ENCODE assay signal across 8 mouse cellular contexts in the genomic region with DNA sequence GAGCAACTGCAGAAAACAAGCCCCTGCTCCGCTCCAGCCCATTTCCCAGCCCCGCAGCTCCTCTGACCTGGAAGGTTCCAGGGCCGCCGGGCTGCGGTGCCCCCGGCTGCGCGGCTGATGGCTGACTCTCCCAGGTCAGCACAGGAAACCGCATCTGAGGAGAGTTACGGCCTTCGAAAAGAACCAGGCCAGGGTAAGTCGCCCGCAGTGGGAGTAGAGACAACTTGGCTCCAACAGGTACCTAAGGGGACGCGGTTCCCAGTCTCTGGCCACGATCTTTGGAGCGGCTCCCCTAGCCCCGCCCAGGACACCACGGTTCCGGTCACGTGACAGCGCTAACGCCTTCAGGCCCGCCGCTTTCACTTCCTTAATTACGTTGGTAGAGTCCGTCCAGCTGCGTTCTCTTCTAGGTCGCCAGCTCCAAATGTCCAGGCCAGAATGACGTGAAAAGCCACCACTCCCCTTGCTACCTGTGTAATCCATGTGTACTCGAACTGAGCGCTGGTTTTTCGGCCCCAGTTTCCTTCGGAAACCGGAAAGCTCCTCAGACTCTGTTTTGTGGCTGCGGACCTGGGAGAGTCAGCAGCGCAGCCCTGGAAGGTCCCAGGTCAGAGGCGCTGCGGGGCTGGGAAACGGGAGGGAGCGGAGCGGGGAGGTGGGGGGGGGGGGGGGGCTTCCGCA. TPM values are rescaled to one million over a fixed set of nuclear protein-coding genes. Genes with fewer than 3 reads are reported as not detected.
DNase-seq lines count a peak whose midpoint lies in the region; ATAC-seq and TF ChIP-seq lines count a peak whose summit lies in the region.
"Not testable (repeated sequence)": the region's sequence is repeated elsewhere in the genome, so short reads cannot be mapped to it uniquely, and the experiment has no call there.

Gene Zfp944 (minus strand): TSS at position 300 of the 681 bp plus-strand sequence.
Gene Zfp758 (plus strand): TSS at position 353 of the 681 bp plus-strand sequence.

- peak within 1 kb of the TSS; percentile 77 for H3K4me3 ChIP-seq in left cerebral cortex, adult 2 months
- peak within 1 kb of the TSS; percentile 46 for H3K4me3 ChIP-seq in macrophage (ENCODE audit: inconsistent target)

- H3K36me3 ChIP-seq in macrophage (ENCODE audit: inconsistent target): peaks cover 13% of the 10 kb centered on the region; the same call in 1 of the 2 replicates

- H3K27ac ChIP-seq in left cerebral cortex, adult 2 months: peak within 1 kb of the TSS; percentile 90
- peak within 1 kb of the TSS; percentile 41 for H3K27ac ChIP-seq in macrophage

- WGBS in macrophage (ENCODE audit: missing documents): under 1% methylated on average over 26 of the region's 43 CpGs

- intact Hi-C loops in left cerebral cortex, adult 2 months (cut with DNase I): not testable (repeated sequence)

- ATAC-seq in activated CD4-positive, CD25-positive, alpha-beta regulatory T cell, adult 4 months: peak; percentile 92

- TF ChIP-seq CTCF in left cerebral cortex, adult 2 months (IDR thresholded peaks at IDR 0.05): not testable (repeated sequence)

- DNase-seq in embryo, embryonic 10 days (ENCODE audit: low spot score): peak; percentile 39
- peak; percentile 31 for DNase-seq in gastrocnemius, postnatal 10 days
- DNase-seq in hindlimb bud, embryonic 11.5 days (ENCODE audit: extremely low spot score, low read depth, low spot score): peak; percentile 10
- DNase-seq in left cerebral cortex, adult 2 months (ENCODE audit: extremely low spot score in 1 of 2, low spot score in 2 of 2): peak; percentile 21 to 46
- DNase-seq in retina, postnatal 7 days (ENCODE audit: low read depth, low spot score): peak; percentile 39
- DNase-seq in urinary bladder, adult 2 months (ENCODE audit: low spot score): peak; percentile 50

- peaks cover 52% of the 10 kb centered on the region for H3K79me2 ChIP-seq in macrophage (ENCODE audit: inconsistent target)

RNA-seq across cellular contexts. Expression of gene Zfp944, which starts in this region (rescaled TPM):
- polyA plus RNA-seq in activated CD4-positive, CD25-positive, alpha-beta regulatory T cell, adult 4 months (2017; shearing (Covaris generic)): 10 to 100 TPM; 13.2 TPM
- 1 to 10 TPM; 4.1 to 5.0 TPM for total RNA-seq in gastrocnemius, postnatal 10 days (2021)
- total RNA-seq in left cerebral cortex, adult 2 months (2021): 1 to 10 TPM; 9.0 to 9.1 TPM
- 10 to 100 TPM in 16 of 26 experiments, 1 to 10 TPM in 10; 3.0 to 23.4 (median 11.1) TPM for total RNA-seq in macrophage (2018; cell fraction: chromatin; rRNA removed)
- 1 to 10 TPM; 1.8 to 7.7 (median 5.1) TPM for total RNA-seq in macrophage (2018; cell fraction: cytosol; rRNA removed)
- 10 to 100 TPM in 13 of 26 experiments, 1 to 10 TPM in 13; 4.5 to 39.6 (median 11.1) TPM for total RNA-seq in macrophage (2018; cell fraction: nucleus; rRNA removed)
- polyA plus RNA-seq in macrophage (2018): 5.3 to 13.3 TPM (median 8.0 TPM) in 3 replicates
- 7.1 and 8.6 TPM in 2 replicates for polyA plus RNA-seq in urinary bladder, adult 2 months (2012; rRNA removed)

RNA-seq across cellular contexts. Expression of gene Zfp758, which starts in this region (rescaled TPM):
- polyA plus RNA-seq in activated CD4-positive, CD25-positive, alpha-beta regulatory T cell, adult 4 months (2017; shearing (Covaris generic)): 10 to 100 TPM; 12.0 to 15.2 TPM
- 1 to 10 TPM; 6.8 TPM for total RNA-seq in gastrocnemius, postnatal 10 days (2021)
- 10 to 100 TPM; 10.3 to 10.7 TPM for total RNA-seq in left cerebral cortex, adult 2 months (2021)
- 10 to 100 TPM in 16 of 26 experiments, 1 to 10 TPM in 10; 5.3 to 22.0 (median 10.6) TPM for total RNA-seq in macrophage (2018; cell fraction: chromatin; rRNA removed)
- 10 to 100 TPM in 11 of 26 experiments, 1 to 10 TPM in 15; 4.4 to 12.2 (median 9.7) TPM for total RNA-seq in macrophage (2018; cell fraction: cytosol; rRNA removed)
- 10 to 100 TPM in 16 of 26 experiments, 1 to 10 TPM in 10; 5.3 to 23.7 (median 10.9) TPM for total RNA-seq in macrophage (2018; cell fraction: nucleus; rRNA removed)
- polyA plus RNA-seq in macrophage (2018): 7.2 to 16.2 TPM (median 8.8 TPM) in 3 replicates
- polyA plus RNA-seq in urinary bladder, adult 2 months (2012; rRNA removed): 5.6 and 6.0 TPM in 2 replicates

Comparison
In these comparisons a context has a peak if more than half of its experiments do, and no peak if none do; other contexts are left out.
1. Peak in every context shown above with its lines: DNase-seq, ATAC-seq, H3K4me3 ChIP-seq and H3K27ac ChIP-seq.